Mouse (Mus musculus) 3T3-L1 (cell line): ENCODE data around the gene Gyg.
"Not testable (repeated sequence)": the region's sequence is repeated elsewhere in the genome, so short reads cannot be mapped to it uniquely, and the experiment has no call there.

Experiments
- DNase-seq: peaks from one replicate; pipeline ENCODE4 v3.0.0-alpha.2; 2015; ENCODE audit warnings: low read depth, low spot score

Gyg gene

GRCm38 (mm10) chr3:20131350-20131720, 23.8 kb downstream of the Gyg start:
- DNase-seq, result peak; percentile 44

DNA sequence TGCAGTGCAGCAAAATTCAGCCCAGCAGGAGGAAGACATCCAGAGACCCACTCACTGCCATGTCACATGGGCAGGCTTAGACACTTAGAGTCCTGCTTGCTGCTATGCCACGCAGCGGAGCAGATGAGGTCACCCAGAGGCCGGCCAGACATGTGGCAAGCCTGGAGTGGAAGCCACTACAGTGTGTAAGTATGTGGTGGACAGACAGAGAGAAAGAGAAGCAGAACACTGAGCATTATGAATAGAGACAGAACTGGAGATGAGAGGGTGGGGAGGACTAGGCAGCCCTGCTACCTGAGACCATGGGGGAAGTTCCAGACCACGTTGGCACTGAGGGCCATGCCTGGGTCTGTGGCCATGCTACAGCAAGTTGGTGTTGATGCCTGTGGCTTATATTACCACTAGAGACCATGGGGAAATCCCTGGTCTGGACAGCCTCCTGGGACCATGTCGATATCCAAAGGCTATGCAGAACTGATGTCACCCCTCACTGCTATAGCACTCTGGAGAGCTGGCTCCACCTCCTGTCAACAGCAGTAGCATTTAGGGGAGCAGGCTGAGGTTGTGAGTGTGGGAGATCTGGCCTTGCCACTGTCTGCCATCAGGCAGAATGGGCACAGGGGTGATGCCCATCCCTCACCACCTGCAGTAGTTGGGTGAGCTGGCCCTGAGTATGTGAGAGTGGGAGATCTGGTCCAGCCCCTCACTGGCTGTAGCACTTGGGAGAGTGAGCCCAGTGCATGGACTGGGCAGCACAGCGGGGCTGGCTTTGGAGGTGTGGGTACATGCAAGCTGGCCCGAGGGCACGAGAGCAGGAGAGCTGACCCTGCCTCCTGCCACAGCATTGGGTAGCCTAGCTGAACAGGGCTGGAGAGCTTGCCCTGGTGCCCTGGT, 24.4 kb downstream of the Gyg start:
- DNase-seq, result peak; percentile 22

GRCm38 (mm10) chr3:20129491-20129890, 25.6 kb downstream of the Gyg start:
- DNase-seq, result no peak

DNA sequence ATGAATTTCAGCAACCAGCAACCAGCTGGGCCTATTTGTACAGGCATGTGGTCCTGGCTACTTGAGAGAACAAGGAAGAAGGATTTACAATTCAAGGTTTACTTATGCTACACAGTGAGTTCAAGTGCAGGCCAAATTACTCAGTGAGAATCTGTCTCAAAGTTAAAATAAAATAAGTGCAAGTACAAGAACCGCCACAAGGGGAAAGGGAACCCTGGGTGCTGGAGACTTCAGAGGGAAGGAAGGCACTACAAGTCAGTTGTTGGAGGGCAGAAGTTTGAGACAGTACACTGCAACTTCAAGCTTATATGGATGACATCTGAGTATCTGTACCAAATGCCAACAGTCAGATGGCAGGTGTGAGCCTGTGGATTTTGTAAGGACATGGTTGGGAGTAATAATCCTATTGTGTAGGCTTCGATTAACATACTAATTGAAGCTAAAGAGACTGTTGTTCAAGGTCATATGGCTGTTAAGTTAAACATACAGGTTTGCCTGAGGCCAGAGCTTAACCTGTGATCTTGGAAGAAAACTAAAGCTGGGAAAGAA, 28.0 kb downstream of the Gyg start:
- DNase-seq, result peak; percentile 45

- DNase-seq, result no peak
These were observed 29.5 kb downstream of the Gyg start for GRCm38 (mm10) chr3:20125604-20126003.

GRCm38 (mm10) chr3:20121582-20121981, 33.5 kb downstream of the Gyg start:
- not testable (repeated sequence) for DNase-seq

DNA sequence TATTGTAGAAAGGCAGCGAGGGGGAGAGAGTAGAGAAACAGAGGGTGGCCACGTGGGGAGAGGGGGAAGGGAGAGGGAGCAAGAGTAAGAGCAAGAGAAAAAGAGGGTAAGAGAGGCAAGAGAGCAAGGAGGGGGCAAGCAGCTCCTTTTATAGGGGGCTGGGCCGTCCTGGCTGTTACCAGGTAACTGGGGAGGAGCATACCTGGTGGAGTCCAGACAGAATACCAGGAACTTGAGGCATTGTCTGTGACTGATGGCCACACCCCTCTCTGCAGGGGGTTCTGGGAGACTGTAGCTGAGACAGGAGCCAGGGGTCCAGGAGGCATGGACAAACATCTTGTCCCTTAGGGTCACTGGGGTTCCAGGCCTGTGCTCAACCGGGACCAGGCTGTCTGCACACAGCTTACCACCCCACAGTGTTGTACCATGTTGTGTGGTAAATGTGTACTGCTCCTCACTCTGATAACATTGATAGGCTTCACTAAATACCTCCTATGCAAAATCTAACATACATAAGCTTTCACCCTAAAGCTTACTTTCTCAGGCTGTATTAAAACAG, 35.4 kb downstream of the Gyg start:
- DNase-seq, result no peak

GRCm38 (mm10) chr3:20119044-20119591, 36.0 kb downstream of the Gyg start:
- DNase-seq, result no peak

DNA sequence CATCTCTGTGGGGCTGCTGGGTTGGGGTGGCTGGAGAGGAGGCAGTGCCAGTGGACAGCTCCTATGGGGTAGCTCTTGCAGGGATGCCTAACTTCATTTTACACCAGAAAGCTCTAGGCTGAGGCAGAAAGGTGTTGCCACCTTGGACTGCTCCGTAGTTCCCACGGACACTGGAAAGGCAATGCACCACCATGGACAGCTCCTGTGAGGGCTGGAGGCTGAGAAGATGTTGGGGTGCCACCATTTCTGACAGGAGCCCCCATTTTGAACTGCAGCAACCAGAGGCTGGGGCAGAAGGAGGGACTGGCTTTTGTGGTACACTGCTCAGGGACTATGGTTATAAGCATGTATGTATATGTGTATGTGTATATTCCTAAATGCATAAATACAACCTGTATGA, 43.2 kb downstream of the Gyg start:
- no peak for DNase-seq

GRCm38 (mm10) chr3:20108881-20109280, 46.2 kb downstream of the Gyg start:
- DNase-seq, result no peak

DNA sequence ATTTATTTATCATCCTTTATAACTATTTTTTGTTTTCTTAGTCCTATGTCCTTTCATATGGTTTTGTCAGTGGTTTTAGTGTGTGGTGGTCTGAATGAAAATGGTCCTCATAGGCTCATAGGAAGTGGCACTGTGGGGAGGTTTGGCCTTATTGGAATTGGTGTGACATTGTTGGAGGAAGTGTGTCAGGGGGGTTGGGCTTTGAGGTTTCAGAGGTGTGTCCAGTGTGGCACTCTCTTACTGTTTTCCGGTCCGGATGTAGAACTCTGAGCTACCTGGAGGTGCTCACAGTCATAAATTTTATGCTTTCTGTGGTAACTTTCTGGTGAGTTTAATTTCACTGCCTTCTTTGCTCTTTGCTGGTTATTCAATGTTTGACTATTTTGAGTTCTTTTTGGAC, 50.3 kb downstream of the Gyg start:
- DNase-seq, result no peak

DNA sequence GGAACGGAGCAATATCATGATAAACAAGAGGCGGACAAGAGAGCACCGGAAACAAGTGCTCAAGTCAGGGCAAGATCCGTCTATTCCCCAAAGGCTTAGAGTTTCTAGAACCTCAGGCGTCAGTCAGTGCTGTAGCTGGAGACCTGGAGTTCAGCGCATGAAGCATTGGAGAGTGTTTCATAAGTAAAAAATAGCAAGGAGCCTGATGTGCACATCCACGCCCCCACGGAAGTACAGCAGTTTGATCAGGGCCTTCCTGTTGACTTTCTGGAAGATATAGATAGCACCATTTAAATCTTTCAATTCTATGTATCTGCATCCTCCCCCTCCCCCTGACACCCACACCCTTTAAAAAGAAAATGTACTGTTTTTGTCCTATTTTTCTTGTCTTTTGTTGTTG, 50.8 kb downstream of the Gyg start:
- no peak for DNase-seq

- DNase-seq, result no peak
These were observed 51.3 kb downstream of the Gyg start for GRCm38 (mm10) chr3:20103830-20104229.

- no peak for DNase-seq
These were observed 73.0 kb downstream of the Gyg start for GRCm38 (mm10) chr3:20082161-20082560.

GRCm38 (mm10) chr3:20076145-20077053, 78.7 kb downstream of the Gyg start:
- DNase-seq, result peak; percentile 63
